Mouse (Mus musculus): ENCODE measurements around the gene Dock11.

DNA sequence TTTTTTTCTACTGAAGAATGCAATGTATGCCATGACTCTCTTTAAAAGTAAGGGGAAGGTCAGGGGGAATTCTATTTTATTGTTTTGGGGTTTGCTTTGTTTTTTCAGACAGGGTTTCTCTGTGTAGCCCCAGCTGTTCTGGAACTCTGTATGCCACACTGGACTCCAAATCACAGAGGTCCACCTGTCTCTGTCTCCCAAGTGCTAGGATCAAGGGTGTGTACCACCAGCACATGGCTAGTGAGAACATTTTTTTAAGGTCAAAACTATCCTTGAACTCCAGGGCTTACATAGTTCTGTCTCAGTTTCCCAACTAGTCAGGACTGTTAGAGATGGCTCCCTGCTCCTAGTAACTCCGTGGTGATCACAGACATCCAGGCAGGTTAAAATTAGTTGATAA, 43.3 kb downstream of the Dock11 start:
- TF ChIP-seq GATA1 (IDR thresholded peaks at IDR 0.05; ENCODE audit: low read length) = no peak
- TF ChIP-seq TAL1 (IDR thresholded peaks at IDR 0.05; ENCODE audit: low read length) = no peak
